Mouse (Mus musculus) heart, adult 2 months (tissue): Measurements from ENCODE around the gene Adam15. TPM values are rescaled to one million over a fixed set of nuclear protein-coding genes. Genes with fewer than 3 reads are reported as not detected.
A peak's percentile ranks its signal among the peaks of the same experiment; 100 is the strongest.

Experiments
- DNase-seq, 2 experiments: peaks; one replicate each; pipeline ENCODE4 v3.0.0; 2021
- H3K27ac ChIP-seq: fragments of 200-600 bp; 2 replicates; pipeline ENCODE4 v1.8.1; 2022
- H3K27me3 ChIP-seq: fragments of 200-500 bp; 2 replicates; pipeline ENCODE4 v1.6.1; 2012; ENCODE audit warnings: mild to moderate bottlenecking, low read length, inconsistent platforms, mixed read lengths; ENCODE audit not compliant: control insufficient read depth, insufficient read depth
- H3K36me3 ChIP-seq: fragments of 200-500 bp; 2 replicates; pipeline ENCODE4 v1.6.1; 2012; ENCODE audit warnings: low read length, inconsistent platforms; ENCODE audit not compliant: control insufficient read depth, insufficient read depth
- H3K4me1 ChIP-seq: fragments of 200-500 bp; 2 replicates; pipeline ENCODE4 v1.6.1; 2011; ENCODE audit warnings: low read length; ENCODE audit not compliant: control insufficient read depth, insufficient read depth
- H3K4me3 ChIP-seq: fragments of 200-600 bp; 2 replicates; pipeline ENCODE4 v1.8.1; 2022
- H3K79me2 ChIP-seq: fragments of 200-500 bp; replicated peaks from 2 replicates; pipeline ENCODE4 v1.6.1; 2012; ENCODE audit warnings: mild to moderate bottlenecking, inconsistent platforms, low read length, moderate library complexity, mixed read lengths; ENCODE audit not compliant: control insufficient read depth, insufficient read depth
- H3K9ac ChIP-seq: fragments of 200-500 bp; 2 replicates; pipeline ENCODE4 v1.6.1; 2012; ENCODE audit warnings: low read depth, mild to moderate bottlenecking, control low read depth, inconsistent platforms, low read length, mixed read lengths
- CTCF ChIP-seq: fragments of 200-600 bp; IDR thresholded peaks from 2 replicates; pipeline ENCODE4 v1.8.1; 2022; ENCODE audit warnings: antibody characterized with exemption, mild to moderate bottlenecking, moderate library complexity
- EP300 ChIP-seq: fragments of 200-500 bp; IDR thresholded peaks from 2 replicates; pipeline ENCODE4 v1.6.1; 2011; ENCODE audit warnings: low read depth, low read length, control low read depth; ENCODE audit not compliant: insufficient read depth
- POLR2A ChIP-seq: fragments of 200-500 bp; IDR thresholded peaks from 2 replicates; pipeline ENCODE4 v1.6.1; 2011; ENCODE audit warnings: mild to moderate bottlenecking, low read depth, low read length, control low read depth; ENCODE audit not compliant: insufficient read depth
- WGBS: fragments of 180-500 bp; shearing (Covaris S2); methylation state at CpG from one replicate; pipeline ENCODE4 v1.1.7; 2018; 5-methylcytosine and 5-hydroxymethylcytosine counted together
- intact Hi-C: fragments of 180-260 bp; cut with DNase I; formaldehyde crosslinking; loops from one replicate; pipeline ENCODE4 v1.15.1; 2025
- polyA plus RNA-seq: library from polyadenylated mRNA; depleted of rRNA; stranded (reverse); fragments of >200 nt; gene quantifications from 2 replicates; pipeline ENCODE4 v1.2.3, GENCODE M21; 2012
- total RNA-seq, 2 experiments: library from RNA; stranded (reverse); gene quantifications; 2 replicates each; pipeline ENCODE4 v1.2.3; 2021

The Adam15 gene
- total and polyA plus RNA-seq, 3 experiments: 56.8 to 95.7 (median 59.2) TPM

DNA sequence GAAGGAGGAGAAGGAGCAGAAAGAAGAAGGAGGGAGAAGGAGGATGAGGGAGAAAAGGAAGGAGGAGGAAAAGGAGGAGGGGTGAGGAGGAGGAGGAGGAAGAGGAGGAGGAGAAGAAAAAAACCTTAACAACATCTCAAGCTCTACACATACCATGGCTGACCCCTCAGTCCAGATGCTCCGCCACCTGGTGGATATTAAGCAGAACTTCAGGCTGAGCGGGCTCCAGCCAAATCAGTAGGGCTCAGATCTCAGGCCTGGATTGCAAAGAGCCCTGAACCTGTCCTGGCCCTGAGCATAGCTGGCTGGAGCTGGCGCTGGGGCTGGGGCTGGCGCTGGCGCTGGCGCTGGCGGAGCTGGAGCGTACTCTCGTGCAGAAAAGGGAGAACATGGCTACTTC is 41.7 kb downstream of the Adam15 start:
- Histone ChIP-seq H3K27ac (no peak overlapping the region), H3K79me2 (no peaks in the 10 kb centered on the region), H3K36me3 (no peaks in the 10 kb centered on the region), H3K27me3 (no peaks in the 10 kb centered on the region), H3K4me1 (no peaks in the 10 kb centered on the region), H3K9ac (no peak overlapping the region), H3K4me3 (no peak overlapping the region)
- intact Hi-C loops: loop anchor here (1.0 kb wide), 1 partner anchor 58 kb away; no protein-coding TSS in a partner anchor
- 2% methylated on average over 9 of the region's 9 CpGs for WGBS
- DNase-seq: peak; percentile 65 to 69
- TF ChIP-seq CTCF (peak; percentile 88), EP300 (peak; percentile 82; the same call in 1 of the 2 replicates), POLR2A (no peak)

GRCm38 (mm10) chr3:89305551-89306325 is 44.1 kb downstream of the Adam15 start:
- H3K79me2 ChIP-seq: no peaks in the 10 kb centered on the region
- H3K9ac ChIP-seq: no peak overlapping the region
- DNase-seq: no peak
- no peak overlapping the region for H3K4me3 ChIP-seq
- H3K36me3 ChIP-seq: no peaks in the 10 kb centered on the region
- H3K27me3 ChIP-seq: no peaks in the 10 kb centered on the region
- H3K4me1 ChIP-seq: no peaks in the 10 kb centered on the region
- TF ChIP-seq CTCF: no peak
- TF ChIP-seq EP300: no peak
- TF ChIP-seq POLR2A: no peak
- 84% methylated on average over 8 of the region's 8 CpGs for WGBS
- no peak overlapping the region for H3K27ac ChIP-seq
- intact Hi-C loops: no loop called here

DNA sequence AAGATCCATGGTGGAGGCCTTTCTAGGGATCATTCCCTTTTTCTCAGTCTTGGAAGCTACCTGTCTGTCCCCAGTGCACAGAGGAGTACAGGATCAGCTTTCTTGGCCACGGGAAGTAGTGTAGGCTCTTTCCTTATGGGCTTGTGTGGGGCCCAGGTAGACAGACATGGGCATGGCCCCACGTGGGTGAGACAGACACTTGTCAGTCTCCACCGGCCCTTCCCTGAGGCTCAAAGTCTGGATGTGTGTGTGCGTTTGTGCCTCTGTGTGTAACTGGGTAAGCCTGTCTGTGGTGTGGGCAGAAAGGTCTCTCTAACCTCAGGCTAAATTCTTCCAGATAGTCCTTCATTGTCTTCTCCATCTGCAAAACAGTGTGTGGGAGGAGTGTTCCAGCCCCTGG is 44.7 kb downstream of the Adam15 start:
- no peak overlapping the region for H3K9ac ChIP-seq
- WGBS: 74% methylated on average over 4 of the region's 4 CpGs
- TF ChIP-seq EP300: no peak
- no peak for TF ChIP-seq POLR2A
- TF ChIP-seq CTCF: no peak
- H3K36me3 ChIP-seq: no peaks in the 10 kb centered on the region
- H3K27me3 ChIP-seq: no peaks in the 10 kb centered on the region
- intact Hi-C loops: no loop called here
- H3K4me3 ChIP-seq: no peak overlapping the region
- H3K27ac ChIP-seq: no peak overlapping the region
- no peaks in the 10 kb centered on the region for H3K79me2 ChIP-seq
- no peaks in the 10 kb centered on the region; the same call in 1 of the 2 replicates for H3K4me1 ChIP-seq
- DNase-seq: no peak

DNA sequence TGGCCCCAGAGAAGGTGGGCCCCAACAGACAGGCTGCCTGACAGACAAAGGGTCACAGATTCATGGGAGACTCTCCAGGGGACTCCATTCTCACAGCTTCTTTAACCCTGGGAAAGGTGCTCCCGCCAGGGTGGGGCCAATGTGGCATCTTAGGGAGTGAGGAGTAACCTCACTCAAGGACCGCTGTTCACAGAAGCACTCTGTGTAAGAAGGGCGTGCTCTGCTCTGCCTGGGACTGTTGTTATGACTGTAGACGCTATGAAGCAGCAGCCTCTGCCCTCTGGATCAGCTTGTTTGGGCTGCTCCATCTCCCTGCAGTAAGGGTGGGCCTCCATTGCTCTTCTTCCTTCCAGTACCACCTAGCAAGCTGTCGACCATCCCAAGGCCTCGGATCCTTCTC is 45.4 kb downstream of the Adam15 start:
- no peak overlapping the region for H3K4me3 ChIP-seq
- no peaks in the 10 kb centered on the region; the same call in 1 of the 2 replicates for H3K4me1 ChIP-seq
- intact Hi-C loops: no loop called here
- no peaks in the 10 kb centered on the region for H3K36me3 ChIP-seq
- H3K27me3 ChIP-seq: no peaks in the 10 kb centered on the region
- DNase-seq: no peak
- H3K27ac ChIP-seq: no peak overlapping the region
- TF ChIP-seq CTCF (no peak), EP300 (no peak), POLR2A (no peak)
- H3K79me2 ChIP-seq: no peaks in the 10 kb centered on the region
- 74% methylated on average over 6 of the region's 6 CpGs for WGBS
- H3K9ac ChIP-seq: no peak overlapping the region

GRCm38 (mm10) chr3:89300514-89300913 is 49.3 kb downstream of the Adam15 start:
- 77% methylated on average over 2 of the region's 2 CpGs for WGBS
- H3K4me3 ChIP-seq: no peak overlapping the region
- DNase-seq: no peak
- H3K4me1 ChIP-seq: no peaks in the 10 kb centered on the region; the same call in 1 of the 2 replicates
- H3K27ac ChIP-seq: no peak overlapping the region
- no peaks in the 10 kb centered on the region for H3K27me3 ChIP-seq
- no peaks in the 10 kb centered on the region for H3K36me3 ChIP-seq
- intact Hi-C loops: no loop called here
- H3K9ac ChIP-seq: no peak overlapping the region
- no peaks in the 10 kb centered on the region for H3K79me2 ChIP-seq
- peak; percentile 52 for TF ChIP-seq CTCF
- no peak for TF ChIP-seq POLR2A

- DNase-seq: no peak
- Histone ChIP-seq H3K9ac (no peak overlapping the region), H3K4me1 (no peaks in the 10 kb centered on the region; the same call in 1 of the 2 replicates), H3K79me2 (no peaks in the 10 kb centered on the region), H3K4me3 (no peak overlapping the region), H3K27me3 (no peaks in the 10 kb centered on the region), H3K27ac (no peak overlapping the region), H3K36me3 (no peaks in the 10 kb centered on the region)
- no peak for TF ChIP-seq CTCF
- TF ChIP-seq EP300: no peak
- TF ChIP-seq POLR2A: no peak
- intact Hi-C loops: no loop called here
- 53% methylated on average over 1 of the region's 1 CpGs for WGBS
These were observed 49.7 kb downstream of the Adam15 start for GRCm38 (mm10) chr3:89300071-89300470.
